Mouse (Mus musculus): Measurements from ENCODE around the gene Comt.

Comt gene

DNA sequence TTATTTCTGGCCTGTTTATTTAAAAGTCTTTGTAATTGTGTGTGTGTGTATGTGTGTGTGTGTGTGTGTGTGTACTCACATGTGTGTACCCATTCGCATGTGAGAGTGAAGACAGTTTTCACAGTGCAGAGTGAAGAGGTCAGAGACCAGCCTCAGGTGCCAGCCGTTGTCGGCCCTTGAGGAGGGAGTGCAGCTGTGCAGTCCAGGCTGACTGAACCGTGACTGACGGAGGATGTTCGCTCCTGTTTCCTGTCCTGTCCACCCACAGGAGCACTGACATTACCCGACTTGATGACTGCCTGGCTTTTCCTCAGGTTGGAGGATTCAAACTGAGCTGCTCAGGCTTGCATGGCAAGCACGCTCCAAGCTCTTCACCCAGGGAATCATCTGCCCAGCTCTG lies 63.7 kb downstream of the Comt start:
- DNase-seq (ENCODE audit: low read depth in 2 of 2, low spot score in 2 of 2) = no peak

DNA sequence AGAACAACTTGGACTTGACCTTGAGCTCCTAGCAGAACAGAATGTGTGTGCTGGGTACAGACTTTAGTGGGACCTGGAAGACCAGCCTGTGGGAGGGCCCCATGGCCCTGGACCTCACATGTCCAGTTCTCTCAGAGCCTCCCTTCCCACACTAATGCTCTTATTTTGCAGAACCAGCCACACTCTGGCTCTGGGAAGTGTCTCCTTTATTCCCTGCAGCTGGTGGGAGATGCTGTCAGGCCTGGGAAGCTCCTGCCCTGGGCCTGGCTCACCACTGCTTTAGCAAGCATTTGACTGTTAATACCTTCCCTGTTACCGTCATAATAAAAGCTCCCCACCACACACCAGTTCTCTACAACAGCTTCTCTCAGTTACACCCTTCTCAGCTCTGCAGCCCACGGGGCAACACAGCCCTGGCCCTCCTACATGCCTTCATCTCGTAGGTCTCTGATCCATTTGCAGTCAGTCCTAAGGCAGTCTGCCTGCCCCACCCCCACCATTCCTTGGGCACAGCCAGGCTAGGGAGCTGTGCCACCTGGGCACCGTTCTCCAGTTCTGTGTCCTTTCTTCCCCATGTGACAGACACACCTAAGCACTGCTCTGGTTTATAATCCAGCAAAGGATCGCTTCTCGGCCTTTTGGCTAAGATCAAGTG lies 66.4 kb downstream of the Comt start:
- no peak for DNase-seq (ENCODE audit: low read depth in 2 of 2, low spot score in 2 of 2)

DNA sequence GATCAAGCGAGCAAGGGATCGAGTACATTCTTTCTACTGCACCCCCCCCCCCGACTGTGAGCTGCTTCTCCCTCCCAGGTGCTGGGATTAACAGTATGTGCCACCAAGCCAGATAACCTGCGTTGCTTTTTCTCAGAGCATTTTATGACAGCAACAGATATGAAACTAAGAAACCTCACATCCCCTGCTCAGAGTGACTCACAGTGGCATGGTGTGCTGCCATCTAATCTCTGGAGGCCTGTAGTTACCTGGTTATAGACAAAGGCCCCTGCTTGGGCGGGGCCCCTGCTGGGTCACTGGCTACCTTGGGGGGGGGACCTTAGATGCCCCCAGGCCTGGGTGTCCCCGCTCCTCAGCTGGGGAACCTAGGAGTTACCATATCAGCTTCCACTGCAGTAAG lies 68.7 kb downstream of the Comt start:
- DNase-seq (ENCODE audit: low read depth in 2 of 2, low spot score in 2 of 2) = no peak

DNA sequence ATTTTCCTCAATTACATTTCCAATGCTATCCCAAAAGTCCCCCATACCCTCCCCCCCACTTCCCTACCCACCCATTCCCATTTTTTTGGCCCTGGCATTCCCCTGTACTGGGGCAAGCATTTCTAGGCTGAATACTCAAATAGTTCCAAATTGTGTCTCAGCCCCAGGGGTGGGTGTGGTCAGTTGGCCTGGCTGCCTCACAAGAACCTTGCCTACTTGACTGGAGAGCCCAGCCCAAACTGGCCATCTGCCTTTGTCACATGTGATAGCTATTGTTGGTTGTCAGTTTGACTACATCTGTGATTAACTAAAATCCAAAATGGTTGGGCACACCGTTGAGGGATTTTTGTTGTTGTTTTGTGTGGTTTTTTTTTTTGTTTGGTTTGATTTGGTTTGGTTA lies 69.7 kb downstream of the Comt start:
- no peak for DNase-seq (ENCODE audit: low read depth in 2 of 2, low spot score in 2 of 2)
